Mouse (Mus musculus) erythroid progenitor cell, adult 5-6 weeks (primary cell): ENCODE data around the gene Olfr1148. TPM values are rescaled to one million over a fixed set of nuclear protein-coding genes. Genes with fewer than 3 reads are reported as not detected.

Experiments
- ATAC-seq: replicated peaks from 2 replicates; pipeline ENCODE4 v1.8.0; 2016; ENCODE audit warnings: moderate number of reproducible peaks, mild to moderate bottlenecking, moderate TSS enrichment, inconsistent platforms; ENCODE audit not compliant: poor library complexity, low FRiP score, severe bottlenecking
- total RNA-seq, 2 experiments: library from RNA; stranded (forward) in 1 of 2; stranded (reverse) in 1 of 2; fragments of 150-400 nt in 1 of 2; fragments of 186-747, 209-891 nt in 1 of 2; gene quantifications; 2 replicates each; pipeline versions ENCODE4 v1.2.3 to v1.2.4; 2015 to 2017; ENCODE audit warnings: low replicate concordance in 2 of 2

The Olfr1148 gene
- total RNA-seq (2015; ENCODE audit: low replicate concordance) (not detected in 2 replicates), total RNA-seq (2017; ENCODE audit: low replicate concordance) (not detected in 2 replicates)

DNA sequence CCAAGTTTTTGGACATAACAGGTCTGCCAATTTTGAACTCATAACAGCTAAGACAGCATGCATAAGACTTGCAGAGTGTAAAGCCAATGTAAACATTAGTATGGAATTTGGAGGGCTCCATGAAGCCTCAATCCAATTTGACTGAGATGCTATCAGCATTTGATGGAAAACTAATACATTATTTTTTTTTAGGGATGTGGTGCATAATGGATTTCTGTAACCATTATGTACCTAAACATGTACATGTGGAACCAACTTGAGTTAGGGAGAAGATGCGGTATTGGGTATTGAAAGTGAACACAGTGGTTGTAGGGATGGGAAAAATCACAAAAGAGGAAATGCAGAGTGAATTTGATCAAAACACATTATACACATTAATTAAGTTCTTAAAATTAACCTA lies at the start of gene Olfr1148:
TSS of gene Olfr1148 (plus strand) at position 301 of the 400 bp plus-strand sequence.
- ATAC-seq, result no peak

DNA sequence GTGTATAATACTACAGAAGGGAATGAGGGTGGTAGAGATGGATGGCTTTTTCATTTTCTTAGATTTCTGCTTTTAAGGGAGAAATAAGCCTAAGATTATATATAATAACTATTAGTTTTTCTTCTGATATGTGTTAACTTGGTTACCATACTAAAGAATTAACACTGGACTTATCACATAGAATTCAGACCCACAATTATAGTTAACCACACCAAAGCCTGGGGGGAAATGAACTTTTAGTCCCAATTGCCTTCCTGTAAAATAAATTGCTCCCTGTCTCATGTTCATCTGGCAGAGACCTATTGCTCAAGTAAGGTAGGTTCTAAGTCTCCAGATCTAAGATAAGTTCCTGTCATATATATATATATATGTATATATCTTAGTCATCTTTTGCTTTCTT lies 30.0 kb upstream of the Olfr1148 start, which contains the start of gene Olfr1143:
TSS of gene Olfr1143 (plus strand) at position 301 of the 400 bp plus-strand sequence.
- no peak for ATAC-seq

DNA sequence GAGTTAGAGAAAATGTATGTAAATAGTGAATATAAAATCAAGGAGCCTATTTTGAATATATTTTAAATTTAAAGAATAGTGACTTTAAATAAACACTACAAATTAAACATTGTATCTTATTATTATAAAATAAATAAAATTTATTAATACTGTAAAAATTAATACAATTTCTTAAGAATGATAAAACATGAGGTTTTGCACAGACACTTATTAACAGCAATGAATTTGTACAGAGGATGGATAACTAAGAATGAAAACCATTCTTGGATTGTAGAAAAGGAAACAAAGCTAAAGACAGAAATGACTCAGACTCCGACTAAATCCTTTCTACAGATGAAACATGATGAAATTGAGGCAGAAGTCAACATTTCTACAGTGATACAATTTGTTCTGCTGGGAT lies 20.8 kb upstream of the Olfr1148 start, which contains the start of gene Olfr1145:
TSS of gene Olfr1145 (plus strand) at position 301 of the 400 bp plus-strand sequence.
- no peak for ATAC-seq

DNA sequence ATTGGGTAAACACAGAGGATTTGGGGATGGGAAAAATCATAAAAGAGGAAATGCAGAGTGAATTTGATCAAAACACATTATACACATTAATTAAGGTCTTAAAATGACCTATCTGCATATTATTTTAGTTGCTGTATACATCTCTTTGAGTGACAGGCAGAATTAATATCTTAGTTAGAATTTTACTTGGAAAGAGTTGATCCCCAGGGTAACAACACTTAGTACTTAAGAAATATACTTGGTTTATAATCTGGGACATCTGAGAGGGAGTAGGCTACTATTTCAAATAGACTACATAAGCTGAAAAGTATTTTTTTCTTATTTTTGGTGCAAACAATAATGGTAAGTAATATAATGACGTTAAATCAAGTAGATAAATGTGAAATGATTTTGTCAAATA lies 13.4 kb downstream of the Olfr1148 start, which contains the start of gene Olfr1150-ps1:
TSS of gene Olfr1150-ps1 (plus strand) at position 301 of the 400 bp plus-strand sequence.
- no peak for ATAC-seq

DNA sequence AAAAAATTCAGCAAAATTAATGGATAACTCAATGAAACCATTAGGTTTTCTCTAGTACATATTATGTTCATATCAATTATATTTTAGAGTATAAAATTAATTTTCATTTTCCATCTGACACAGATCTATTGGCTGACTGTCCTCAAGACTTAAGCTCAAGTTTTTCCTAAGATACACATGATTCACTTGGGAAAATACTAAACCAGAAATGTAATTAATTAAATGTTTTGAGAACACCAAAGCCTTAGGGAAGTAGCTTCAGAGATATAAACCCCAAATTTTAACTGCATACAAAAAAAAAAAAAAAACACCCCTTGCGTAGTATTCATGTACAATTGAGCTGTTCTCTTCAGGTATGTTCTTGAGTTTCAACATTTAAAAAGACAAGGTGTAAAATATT lies 25.2 kb downstream of the Olfr1148 start, which contains the start of gene Olfr1151:
TSS of gene Olfr1151 (plus strand) at position 301 of the 400 bp plus-strand sequence.
- ATAC-seq, result no peak

DNA sequence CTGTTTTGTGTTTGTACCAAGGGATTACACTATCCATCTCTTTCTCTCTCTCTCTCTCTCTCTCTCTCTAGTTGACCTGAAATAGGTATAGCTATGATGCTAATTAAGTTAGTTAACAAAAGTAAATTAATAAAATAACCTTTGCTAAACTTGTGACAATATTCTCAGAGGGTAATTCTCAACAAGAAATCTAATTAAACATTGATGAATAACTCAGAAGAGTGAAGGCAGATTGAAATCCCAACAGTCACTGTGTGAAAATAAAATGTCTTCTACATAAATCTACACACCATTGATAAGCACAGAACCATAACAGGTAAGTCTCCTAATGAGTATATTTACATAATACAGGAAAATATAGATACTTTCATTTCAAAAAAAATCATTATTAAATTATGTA lies 35.9 kb downstream of the Olfr1148 start, which contains the start of gene Olfr1152:
TSS of gene Olfr1152 (plus strand) at position 301 of the 400 bp plus-strand sequence.
- no peak for ATAC-seq

Other genes starting within 250 kb of the Olfr1148 start
- gene Olfr1130, start 224.3 kb upstream of the Olfr1148 start, total RNA-seq (2015; ENCODE audit: low replicate concordance), result not detected in 2 replicates
- gene Olfr1130, start 224.3 kb upstream of the Olfr1148 start, total RNA-seq (2017; ENCODE audit: low replicate concordance), result not detected in 2 replicates
- not detected in 2 replicates for gene Olfr1131, start 203.4 kb upstream of the Olfr1148 start, total RNA-seq (2015; ENCODE audit: low replicate concordance)
- not detected in 2 replicates for gene Olfr1131, start 203.4 kb upstream of the Olfr1148 start, total RNA-seq (2017; ENCODE audit: low replicate concordance)
- gene Olfr1132, start 193.0 kb upstream of the Olfr1148 start, total RNA-seq (2015; ENCODE audit: low replicate concordance), result not detected in 2 replicates
- gene Olfr1132, start 193.0 kb upstream of the Olfr1148 start, total RNA-seq (2017; ENCODE audit: low replicate concordance), result not detected in 2 replicates
- not detected in 2 replicates for gene Olfr1133, start 183.2 kb upstream of the Olfr1148 start, total RNA-seq (2015; ENCODE audit: low replicate concordance)
- not detected in 2 replicates for gene Olfr1133, start 183.2 kb upstream of the Olfr1148 start, total RNA-seq (2017; ENCODE audit: low replicate concordance)
- gene Olfr1134, start 172.1 kb upstream of the Olfr1148 start, total RNA-seq (2015; ENCODE audit: low replicate concordance), result not detected in 2 replicates
- not detected in 2 replicates for gene Olfr1134, start 172.1 kb upstream of the Olfr1148 start, total RNA-seq (2017; ENCODE audit: low replicate concordance)
- not detected in 2 replicates for gene Olfr1135, start 156.9 kb upstream of the Olfr1148 start, total RNA-seq (2015; ENCODE audit: low replicate concordance)
- not detected in 2 replicates for gene Olfr1135, start 156.9 kb upstream of the Olfr1148 start, total RNA-seq (2017; ENCODE audit: low replicate concordance)
- not detected in 2 replicates for gene Olfr1136, start 136.6 kb upstream of the Olfr1148 start, total RNA-seq (2015; ENCODE audit: low replicate concordance)
- gene Olfr1136, start 136.6 kb upstream of the Olfr1148 start, total RNA-seq (2017; ENCODE audit: low replicate concordance), result not detected in 2 replicates
- gene Olfr1137, start 117.4 kb upstream of the Olfr1148 start, total RNA-seq (2015; ENCODE audit: low replicate concordance), result not detected in 2 replicates
- gene Olfr1137, start 117.4 kb upstream of the Olfr1148 start, total RNA-seq (2017; ENCODE audit: low replicate concordance), result not detected in 2 replicates
- gene Olfr1138, start 90.6 kb upstream of the Olfr1148 start, total RNA-seq (2015; ENCODE audit: low replicate concordance), result not detected in 2 replicates
- not detected in 2 replicates for gene Olfr1138, start 90.6 kb upstream of the Olfr1148 start, total RNA-seq (2017; ENCODE audit: low replicate concordance)
- not detected in 2 replicates for gene Olfr1140, start 86.8 kb upstream of the Olfr1148 start, total RNA-seq (2015; ENCODE audit: low replicate concordance)
- not detected in 2 replicates for gene Olfr1140, start 86.8 kb upstream of the Olfr1148 start, total RNA-seq (2017; ENCODE audit: low replicate concordance)
- not detected in 2 replicates for gene Olfr1141, start 76.5 kb upstream of the Olfr1148 start, total RNA-seq (2015; ENCODE audit: low replicate concordance)
- gene Olfr1141, start 76.5 kb upstream of the Olfr1148 start, total RNA-seq (2017; ENCODE audit: low replicate concordance), result not detected in 2 replicates
- gene Olfr152, start 51.0 kb upstream of the Olfr1148 start, total RNA-seq (2015; ENCODE audit: low replicate concordance), result not detected in 2 replicates
- gene Olfr152, start 51.0 kb upstream of the Olfr1148 start, total RNA-seq (2017; ENCODE audit: low replicate concordance), result not detected in 2 replicates
- gene Olfr1143, start 29.9 kb upstream of the Olfr1148 start, total RNA-seq (2015; ENCODE audit: low replicate concordance), result not detected in 2 replicates
- not detected in 2 replicates for gene Olfr1143, start 29.9 kb upstream of the Olfr1148 start, total RNA-seq (2017; ENCODE audit: low replicate concordance)
- gene Olfr1145, start 20.7 kb upstream of the Olfr1148 start, total RNA-seq (2015; ENCODE audit: low replicate concordance), result not detected in 2 replicates
- gene Olfr1145, start 20.7 kb upstream of the Olfr1148 start, total RNA-seq (2017; ENCODE audit: low replicate concordance), result not detected in 2 replicates
- gene Olfr1150-ps1, start 13.5 kb downstream of the Olfr1148 start, total RNA-seq (2015; ENCODE audit: low replicate concordance), result not detected in 2 replicates
- not detected in 2 replicates for gene Olfr1150-ps1, start 13.5 kb downstream of the Olfr1148 start, total RNA-seq (2017; ENCODE audit: low replicate concordance)
- not detected in 2 replicates for gene Olfr1151, start 25.3 kb downstream of the Olfr1148 start, total RNA-seq (2015; ENCODE audit: low replicate concordance)
- gene Olfr1151, start 25.3 kb downstream of the Olfr1148 start, total RNA-seq (2017; ENCODE audit: low replicate concordance), result not detected in 2 replicates
- gene Olfr1152, start 36.0 kb downstream of the Olfr1148 start, total RNA-seq (2015; ENCODE audit: low replicate concordance), result not detected in 2 replicates
- not detected in 2 replicates for gene Olfr1152, start 36.0 kb downstream of the Olfr1148 start, total RNA-seq (2017; ENCODE audit: low replicate concordance)
- gene Olfr1153, start 64.4 kb downstream of the Olfr1148 start, total RNA-seq (2015; ENCODE audit: low replicate concordance), result not detected in 2 replicates
- gene Olfr1153, start 64.4 kb downstream of the Olfr1148 start, total RNA-seq (2017; ENCODE audit: low replicate concordance), result not detected in 2 replicates
- gene Olfr1154, start 74.6 kb downstream of the Olfr1148 start, total RNA-seq (2015; ENCODE audit: low replicate concordance), result not detected in 2 replicates
- not detected in 2 replicates for gene Olfr1154, start 74.6 kb downstream of the Olfr1148 start, total RNA-seq (2017; ENCODE audit: low replicate concordance)
- not detected in 2 replicates for gene Olfr1155, start 114.6 kb downstream of the Olfr1148 start, total RNA-seq (2015; ENCODE audit: low replicate concordance)
- gene Olfr1155, start 114.6 kb downstream of the Olfr1148 start, total RNA-seq (2017; ENCODE audit: low replicate concordance), result not detected in 2 replicates
- gene Olfr1156, start 122.6 kb downstream of the Olfr1148 start, total RNA-seq (2015; ENCODE audit: low replicate concordance), result not detected in 2 replicates
- not detected in 2 replicates for gene Olfr1156, start 122.6 kb downstream of the Olfr1148 start, total RNA-seq (2017; ENCODE audit: low replicate concordance)
- gene Olfr1157, start 137.8 kb downstream of the Olfr1148 start, total RNA-seq (2015; ENCODE audit: low replicate concordance), result not detected in 2 replicates
- not detected in 2 replicates for gene Olfr1157, start 137.8 kb downstream of the Olfr1148 start, total RNA-seq (2017; ENCODE audit: low replicate concordance)
- not detected in 2 replicates for gene Olfr74, start 144.1 kb downstream of the Olfr1148 start, total RNA-seq (2015; ENCODE audit: low replicate concordance)
- gene Olfr74, start 144.1 kb downstream of the Olfr1148 start, total RNA-seq (2017; ENCODE audit: low replicate concordance), result not detected in 2 replicates
- not detected in 2 replicates for gene Olfr1158, start 159.6 kb downstream of the Olfr1148 start, total RNA-seq (2015; ENCODE audit: low replicate concordance)
- gene Olfr1158, start 159.6 kb downstream of the Olfr1148 start, total RNA-seq (2017; ENCODE audit: low replicate concordance), result not detected in 2 replicates
- not detected in 2 replicates for gene Olfr1160, start 177.7 kb downstream of the Olfr1148 start, total RNA-seq (2015; ENCODE audit: low replicate concordance)
- not detected in 2 replicates for gene Olfr1160, start 177.7 kb downstream of the Olfr1148 start, total RNA-seq (2017; ENCODE audit: low replicate concordance)
- gene Olfr1161, start 192.2 kb downstream of the Olfr1148 start, total RNA-seq (2015; ENCODE audit: low replicate concordance), result not detected in 2 replicates
- gene Olfr1161, start 192.2 kb downstream of the Olfr1148 start, total RNA-seq (2017; ENCODE audit: low replicate concordance), result not detected in 2 replicates
- gene Olfr73, start 207.2 kb downstream of the Olfr1148 start, total RNA-seq (2015; ENCODE audit: low replicate concordance), result not detected in 2 replicates
- gene Olfr73, start 207.2 kb downstream of the Olfr1148 start, total RNA-seq (2017; ENCODE audit: low replicate concordance), result not detected in 2 replicates
- gene Olfr1162, start 220.6 kb downstream of the Olfr1148 start, total RNA-seq (2015; ENCODE audit: low replicate concordance), result not detected in 2 replicates
- not detected in 2 replicates for gene Olfr1162, start 220.6 kb downstream of the Olfr1148 start, total RNA-seq (2017; ENCODE audit: low replicate concordance)
- gene Olfr1163, start 241.3 kb downstream of the Olfr1148 start, total RNA-seq (2015; ENCODE audit: low replicate concordance), result not detected in 2 replicates
- gene Olfr1163, start 241.3 kb downstream of the Olfr1148 start, total RNA-seq (2017; ENCODE audit: low replicate concordance), result not detected in 2 replicates